Mouse (Mus musculus): ENCODE measurements around the gene Tmc2.

Gene Tmc2

GRCm38 (mm10) chr2:130194894-130195293 lies at the start of gene Tmc2:
Gene Tmc2, plus strand, starts transcription at chr2:130195194.
- no peak for DNase-seq (ENCODE audit: low read depth, low spot score)

GRCm38 (mm10) chr2:130146089-130146668 lies 48.8 kb upstream of the Tmc2 start:
- no peak for DNase-seq (ENCODE audit: low read depth, low spot score)

- no peak for DNase-seq (ENCODE audit: low read depth, low spot score)
Observed at GRCm38 (mm10) chr2:130155171-130155570, 39.8 kb upstream of the Tmc2 start.

- DNase-seq (ENCODE audit: low read depth, low spot score), result no peak
Observed at GRCm38 (mm10) chr2:130155851-130156250, 39.1 kb upstream of the Tmc2 start.

GRCm38 (mm10) chr2:130157231-130158087 lies 37.5 kb upstream of the Tmc2 start:
- no peak for DNase-seq (ENCODE audit: low read depth, low spot score)

GRCm38 (mm10) chr2:130158088-130158437 lies 36.9 kb upstream of the Tmc2 start:
- no peak for DNase-seq (ENCODE audit: low read depth, low spot score)

GRCm38 (mm10) chr2:130162701-130163100 lies 32.3 kb upstream of the Tmc2 start:
- no peak for DNase-seq (ENCODE audit: low read depth, low spot score)

GRCm38 (mm10) chr2:130166311-130167214 lies 28.4 kb upstream of the Tmc2 start:
- DNase-seq (ENCODE audit: low read depth, low spot score), result peak; percentile 62

- DNase-seq (ENCODE audit: low read depth, low spot score), result peak; percentile 57
Observed at GRCm38 (mm10) chr2:130167861-130168260, 27.1 kb upstream of the Tmc2 start.

GRCm38 (mm10) chr2:130171674-130172073 lies 23.3 kb upstream of the Tmc2 start:
- DNase-seq (ENCODE audit: low read depth, low spot score), result no peak

- no peak for DNase-seq (ENCODE audit: low read depth, low spot score)
Observed at GRCm38 (mm10) chr2:130176820-130177219, 18.2 kb upstream of the Tmc2 start.

- no peak for DNase-seq (ENCODE audit: low read depth, low spot score)
Observed at GRCm38 (mm10) chr2:130178381-130178705, 16.7 kb upstream of the Tmc2 start.

GRCm38 (mm10) chr2:130178706-130179506 lies 16.1 kb upstream of the Tmc2 start, which contains the start of gene Snrpb:
Gene Snrpb, minus strand, starts transcription at chr2:130179403.
- peak; percentile 84 for DNase-seq (ENCODE audit: low read depth, low spot score)

- DNase-seq (ENCODE audit: low read depth, low spot score), result no peak
Observed at GRCm38 (mm10) chr2:130179507-130180019, 15.4 kb upstream of the Tmc2 start.

- no peak for DNase-seq (ENCODE audit: low read depth, low spot score)
Observed at GRCm38 (mm10) chr2:130188391-130188790, 6.6 kb upstream of the Tmc2 start.

GRCm38 (mm10) chr2:130200961-130201360 lies 6.0 kb downstream of the Tmc2 start:
- DNase-seq (ENCODE audit: low read depth, low spot score), result no peak

GRCm38 (mm10) chr2:130207376-130207775 lies 12.4 kb downstream of the Tmc2 start:
- DNase-seq (ENCODE audit: low read depth, low spot score), result no peak

- no peak for DNase-seq (ENCODE audit: low read depth, low spot score)
Observed at GRCm38 (mm10) chr2:130207996-130208395, 13.0 kb downstream of the Tmc2 start.

- DNase-seq (ENCODE audit: low read depth, low spot score), result no peak
Observed at GRCm38 (mm10) chr2:130209636-130210035, 14.6 kb downstream of the Tmc2 start.

GRCm38 (mm10) chr2:130211581-130211980 lies 16.6 kb downstream of the Tmc2 start:
- peak; percentile 39 for DNase-seq (ENCODE audit: low read depth, low spot score)

GRCm38 (mm10) chr2:130246912-130247311 lies 51.9 kb downstream of the Tmc2 start:
- DNase-seq (ENCODE audit: low read depth, low spot score), result no peak
